Comparison of ENCODE assay signal across 12 mouse cellular contexts in genomic region chr3:36797025-36797424, GRCm38 (mm10).
DNase-seq lines count a peak whose midpoint lies in the region; ATAC-seq and TF ChIP-seq lines count a peak whose summit lies in the region.
"Had no signal": no experiment of that assay in that cellular context is flagged by ENCODE, and none has a peak within 500 bp of the region (broad histone marks: within the 10 kb centered on the region; RNA-seq: fewer than 3 reads in every experiment).

No protein-coding gene starts in this region.

- 0 out of 2 replicates have a peak overlapping the region, but pooled peaks have one; percentile 6 for H3K4me2 ChIP-seq in heart, embryonic 12.5 days
- no peak overlapping the region for H3K4me2 ChIP-seq in kidney, embryonic 16.5 days (replicated peaks; ENCODE audit: low read depth, low read length)
- H3K4me2 ChIP-seq: liver, embryonic 11.5 days; midbrain, embryonic 13.5 days had no signal

- WGBS in heart, embryonic 12.5 days: 45% methylated on average over 4 of the region's 4 CpGs
- WGBS in kidney, embryonic 16.5 days: 24% methylated on average over 4 of the region's 4 CpGs

- H3K27me3 ChIP-seq in heart, embryonic 12.5 days (replicated peaks): no peaks in the 10 kb centered on the region
- no peaks in the 10 kb centered on the region for H3K27me3 ChIP-seq in kidney, embryonic 16.5 days (ENCODE audit: insufficient read depth, low read length)
- H3K27me3 ChIP-seq: midbrain, embryonic 13.5 days had no signal

- H3K4me1 ChIP-seq in heart, embryonic 12.5 days (replicated peaks): no peaks in the 10 kb centered on the region
- H3K4me1 ChIP-seq in kidney, embryonic 16.5 days (ENCODE audit: insufficient read depth, low read length): peaks cover 6% of the 10 kb centered on the region; the same call in 1 of the 2 replicates
- H3K4me1 ChIP-seq: midbrain, embryonic 13.5 days had no signal

- intact Hi-C loops in heart, postnatal 14 days (cut with DNase I): no loop called here

- H3K4me3 ChIP-seq in heart, embryonic 12.5 days: no peak overlapping the region
- H3K4me3 ChIP-seq in kidney, embryonic 16.5 days (ENCODE audit: low read length): no peak overlapping the region
- H3K4me3 ChIP-seq: midbrain, embryonic 13.5 days had no signal

- TF ChIP-seq CTCF in brain, embryonic 14.5 days (IDR thresholded peaks at IDR 0.05; ENCODE audit: borderline replicate concordance, extremely low read depth, insufficient read depth, insufficient read length): no peak

- no peak for TF ChIP-seq POLR2A in brain, embryonic 14.5 days (IDR thresholded peaks at IDR 0.05; ENCODE audit: borderline replicate concordance, extremely low read depth, insufficient read depth, insufficient read length, poor library complexity, severe bottlenecking)

- no peak overlapping the region for H3K27ac ChIP-seq in heart, embryonic 12.5 days (ENCODE audit: poor library complexity, severe bottlenecking)
- no peak overlapping the region for H3K27ac ChIP-seq in kidney, embryonic 16.5 days (ENCODE audit: low read length)
- H3K27ac ChIP-seq: midbrain, embryonic 13.5 days had no signal

- no peaks in the 10 kb centered on the region for H3K36me3 ChIP-seq in heart, embryonic 12.5 days
- no peaks in the 10 kb centered on the region for H3K36me3 ChIP-seq in kidney, embryonic 16.5 days (ENCODE audit: insufficient read depth, low read length)
- H3K36me3 ChIP-seq: midbrain, embryonic 13.5 days had no signal

- ATAC-seq in heart, embryonic 12.5 days (ENCODE audit: insufficient number of reproducible peaks, low FRiP score): peak; percentile 42; the same call in 1 of the 2 replicates
- peak; percentile 65; the same call in 1 of the 2 replicates for ATAC-seq in kidney, embryonic 16.5 days (ENCODE audit: low FRiP score, low TSS enrichment)
- ATAC-seq: midbrain, embryonic 13.5 days had no signal

- H3K9ac ChIP-seq in heart, embryonic 12.5 days: no peak overlapping the region
- no peak overlapping the region for H3K9ac ChIP-seq in kidney, embryonic 16.5 days (replicated peaks; ENCODE audit: low read length)
- H3K9ac ChIP-seq: midbrain, embryonic 13.5 days had no signal

- H3K9me3 ChIP-seq in heart, embryonic 12.5 days (replicated peaks): no peaks in the 10 kb centered on the region
- H3K9me3 ChIP-seq in kidney, embryonic 16.5 days (ENCODE audit: low read length): no peaks in the 10 kb centered on the region
- H3K9me3 ChIP-seq: midbrain, embryonic 13.5 days had no signal

- no peak for DNase-seq in heart, postnatal 14 days
- DNase-seq in brain, embryonic 14.5 days (ENCODE audit: low read depth): peak; percentile 18
- DNase-seq in fat pad, adult 2 months (ENCODE audit: extremely low read depth, low read depth, low spot score): peak; percentile 42
- DNase-seq in urinary bladder, postnatal 4 days (ENCODE audit: low spot score in 2 of 2): no peak
- DNase-seq in left cerebral cortex, adult 18-20 months (ENCODE audit: low spot score in 2 of 2): no peak
- DNase-seq: cerebellum, adult 18-20 months; gastrocnemius, postnatal 25 days; right cerebral cortex, postnatal 25 days had no signal

Comparison
In these comparisons a context has a peak if more than half of its experiments do, and no peak if none do; other contexts are left out.
1. DNase-seq: peak in brain, embryonic 14.5 days (single experiment) and fat pad, adult 2 months (single experiment); none in heart, postnatal 14 days (0 of 2), urinary bladder, postnatal 4 days (0 of 2) and left cerebral cortex, adult 18-20 months (0 of 2).